Mouse (Mus musculus) left cerebral cortex, adult 8-10 months (tissue): Measurements from ENCODE around the gene Nudt22. TPM values are rescaled to one million over a fixed set of nuclear protein-coding genes. Genes with fewer than 3 reads are reported as not detected.
"Not testable (repeated sequence)": the region's sequence is repeated elsewhere in the genome, so short reads cannot be mapped to it uniquely, and the experiment has no call there.

Experiments used
- DNase-seq, 2 experiments: peaks; one replicate each; pipeline ENCODE4 v3.0.0; 2022; ENCODE audit warnings: low spot score in 2 of 2
- total RNA-seq, 4 experiments: library from RNA; stranded (reverse); gene quantifications; 2 replicates each; pipeline ENCODE4 v1.2.4; 2022

Nudt22 gene
- total RNA-seq, 4 experiments from 2014 or later, result 13.8 to 17.0 (median 16.2) TPM

GRCm38 (mm10) chr19:6995255-6995991 lies 494 bp downstream of the Nudt22 start:
- DNase-seq, result no peak

GRCm38 (mm10) chr19:6994489-6994888 lies 1.4 kb downstream of the Nudt22 start:
- no peak for DNase-seq

GRCm38 (mm10) chr19:6994002-6994401 lies 1.9 kb downstream of the Nudt22 start:
- DNase-seq, result no peak

GRCm38 (mm10) chr19:6993011-6993770 lies 2.7 kb downstream of the Nudt22 start:
- peak in 1 of 2 experiments; percentile 22 for DNase-seq

- DNase-seq, result peak; percentile 80 to 96
Measured at GRCm38 (mm10) chr19:6992011-6992858, 3.7 kb downstream of the Nudt22 start, which contains the start of gene Dnajc4. TSS of gene Dnajc4 (minus strand) at chr19:6992572.

- DNase-seq, result not testable (repeated sequence)
Measured at GRCm38 (mm10) chr19:6991166-6991565, 4.8 kb downstream of the Nudt22 start.

- DNase-seq, result no peak
Measured at GRCm38 (mm10) chr19:6990712-6991111, 5.2 kb downstream of the Nudt22 start.

GRCm38 (mm10) chr19:6989251-6989650 lies 6.7 kb downstream of the Nudt22 start:
- no peak for DNase-seq

GRCm38 (mm10) chr19:6987904-6988285 lies 8.0 kb downstream of the Nudt22 start:
- peak in 1 of 2 experiments; percentile 8 for DNase-seq

GRCm38 (mm10) chr19:6987061-6987903 lies 8.6 kb downstream of the Nudt22 start, which contains the start of gene Vegfb:
TSS of gene Vegfb (minus strand) at chr19:6987651.
- DNase-seq, result peak in 1 of 2 experiments; percentile 60

- no peak for DNase-seq
Measured at GRCm38 (mm10) chr19:6985951-6986708, 9.8 kb downstream of the Nudt22 start.

- no peak for DNase-seq
Measured at GRCm38 (mm10) chr19:6985300-6985699, 10.6 kb downstream of the Nudt22 start.

- DNase-seq, result no peak
Measured at GRCm38 (mm10) chr19:6983621-6984020, 12.3 kb downstream of the Nudt22 start.

- no peak for DNase-seq
Measured at GRCm38 (mm10) chr19:6981465-6981864, 14.5 kb downstream of the Nudt22 start.

GRCm38 (mm10) chr19:6980381-6981093 lies 15.4 kb downstream of the Nudt22 start, which contains the start of gene Fkbp2:
TSS of gene Fkbp2 (minus strand) at chr19:6980501.
- peak in 1 of 2 experiments; percentile 98 for DNase-seq

GRCm38 (mm10) chr19:6979486-6980380 lies 16.2 kb downstream of the Nudt22 start:
- DNase-seq, result peak; percentile 97 to 100

GRCm38 (mm10) chr19:6979001-6979479 lies 16.9 kb downstream of the Nudt22 start:
- DNase-seq, result peak in 1 of 2 experiments; percentile 76

- no peak for DNase-seq
Measured at GRCm38 (mm10) chr19:6978639-6978974, 17.3 kb downstream of the Nudt22 start.
